Mouse (Mus musculus): ENCODE data around the gene Lypd5. TPM values are rescaled to one million over a fixed set of nuclear protein-coding genes. Genes with fewer than 3 reads are reported as not detected.

Gene Lypd5
- polyA plus RNA-seq, 1 experiment from 2014 or later: not detected

- H3K27me3 ChIP-seq (replicated peaks; ENCODE audit: control insufficient read depth, insufficient read depth, low read length): no peaks in the 10 kb centered on the region
- no peak overlapping the region for H3K27ac ChIP-seq (ENCODE audit: low read depth)
- 71% methylated on average over 15 of the region's 15 CpGs for WGBS
- H3K4me1 ChIP-seq (replicated peaks; ENCODE audit: control insufficient read depth, insufficient read depth, low read length): 0 out of 2 replicates have a peak, but pooled peaks cover 4% of the 10 kb centered on the region
- no peak for DNase-seq (ENCODE audit: low spot score)
- H3K9me3 ChIP-seq (ENCODE audit: control insufficient read depth, low read length): no peaks in the 10 kb centered on the region
- no peak overlapping the region for H3K9ac ChIP-seq (ENCODE audit: low read length)
- H3K36me3 ChIP-seq (ENCODE audit: control insufficient read depth, insufficient read depth, low read length): no peaks in the 10 kb centered on the region
- ATAC-seq (replicated peaks; ENCODE audit: low FRiP score, low TSS enrichment, low read depth): no peak
- no peak overlapping the region for H3K4me3 ChIP-seq (ENCODE audit: low read depth, low read length)
- H3K4me2 ChIP-seq (ENCODE audit: low read length): no peak overlapping the region
Measured at GRCm38 (mm10) chr7:24366716-24367632, 18.0 kb downstream of the Lypd5 start.

GRCm38 (mm10) chr7:24368226-24368625, 19.2 kb downstream of the Lypd5 start:
- no peaks in the 10 kb centered on the region for H3K36me3 ChIP-seq (ENCODE audit: control insufficient read depth, insufficient read depth, low read length)
- no peak for DNase-seq (ENCODE audit: low spot score)
- 68% methylated on average over 4 of the region's 4 CpGs for WGBS
- H3K4me1 ChIP-seq (replicated peaks; ENCODE audit: control insufficient read depth, insufficient read depth, low read length): 0 out of 2 replicates have a peak, but pooled peaks cover 4% of the 10 kb centered on the region
- ATAC-seq (replicated peaks; ENCODE audit: low FRiP score, low TSS enrichment, low read depth): no peak
- no peak overlapping the region for H3K4me2 ChIP-seq (ENCODE audit: low read length)
- H3K9me3 ChIP-seq (ENCODE audit: control insufficient read depth, low read length): no peaks in the 10 kb centered on the region
- H3K9ac ChIP-seq (ENCODE audit: low read length): no peak overlapping the region
- H3K27ac ChIP-seq (ENCODE audit: low read depth): no peak overlapping the region
- no peak overlapping the region for H3K4me3 ChIP-seq (ENCODE audit: low read depth, low read length)
- H3K27me3 ChIP-seq (replicated peaks; ENCODE audit: control insufficient read depth, insufficient read depth, low read length): no peaks in the 10 kb centered on the region

GRCm38 (mm10) chr7:24368946-24369345, 19.9 kb downstream of the Lypd5 start:
- Histone ChIP-seq H3K27ac (ENCODE audit: low read depth) (no peak overlapping the region), H3K4me1 (replicated peaks; ENCODE audit: control insufficient read depth, insufficient read depth, low read length) (0 out of 2 replicates have a peak, but pooled peaks cover 4% of the 10 kb centered on the region), H3K4me3 (ENCODE audit: low read depth, low read length) (no peak overlapping the region), H3K9ac (ENCODE audit: low read length) (no peak overlapping the region), H3K4me2 (ENCODE audit: low read length) (no peak overlapping the region), H3K36me3 (ENCODE audit: control insufficient read depth, insufficient read depth, low read length) (no peaks in the 10 kb centered on the region), H3K9me3 (ENCODE audit: control insufficient read depth, low read length) (no peaks in the 10 kb centered on the region), H3K27me3 (replicated peaks; ENCODE audit: control insufficient read depth, insufficient read depth, low read length) (no peaks in the 10 kb centered on the region)
- WGBS: 88% methylated on average over 7 of the region's 7 CpGs
- ATAC-seq (replicated peaks; ENCODE audit: low FRiP score, low TSS enrichment, low read depth) (no peak), DNase-seq (ENCODE audit: low spot score) (no peak)

- 33% methylated on average over 23 of the region's 23 CpGs for WGBS
- no peaks in the 10 kb centered on the region for H3K36me3 ChIP-seq (ENCODE audit: control insufficient read depth, insufficient read depth, low read length)
- H3K27ac ChIP-seq (ENCODE audit: low read depth): no peak within 1 kb of the TSS
- H3K27me3 ChIP-seq (replicated peaks; ENCODE audit: control insufficient read depth, insufficient read depth, low read length): no peaks in the 10 kb centered on the region
- no peaks in the 10 kb centered on the region for H3K9me3 ChIP-seq (ENCODE audit: control insufficient read depth, low read length)
- H3K4me3 ChIP-seq (ENCODE audit: low read depth, low read length): no peak within 1 kb of the TSS
- ATAC-seq (replicated peaks; ENCODE audit: low FRiP score, low TSS enrichment, low read depth): no peak
- no peak within 1 kb of the TSS for H3K4me2 ChIP-seq (ENCODE audit: low read length)
- no peak within 1 kb of the TSS for H3K9ac ChIP-seq (ENCODE audit: low read length)
- H3K4me1 ChIP-seq (replicated peaks; ENCODE audit: control insufficient read depth, insufficient read depth, low read length): 0 out of 2 replicates have a peak, but pooled peaks cover 4% of the 10 kb centered on the region
- no peak for DNase-seq (ENCODE audit: low spot score)
Measured at GRCm38 (mm10) chr7:24369731-24370541, 20.9 kb downstream of the Lypd5 start, which contains the start of gene Kcnn4. Gene Kcnn4, plus strand, starts transcription at chr7:24370263.

GRCm38 (mm10) chr7:24371012-24371808, 22.2 kb downstream of the Lypd5 start:
- Histone ChIP-seq H3K4me2 (ENCODE audit: low read length) (no peak overlapping the region), H3K36me3 (ENCODE audit: control insufficient read depth, insufficient read depth, low read length) (no peaks in the 10 kb centered on the region), H3K4me1 (replicated peaks; ENCODE audit: control insufficient read depth, insufficient read depth, low read length) (0 out of 2 replicates have a peak, but pooled peaks cover 4% of the 10 kb centered on the region), H3K9ac (ENCODE audit: low read length) (no peak overlapping the region), H3K9me3 (ENCODE audit: control insufficient read depth, low read length) (no peaks in the 10 kb centered on the region), H3K27ac (ENCODE audit: low read depth) (no peak overlapping the region), H3K27me3 (replicated peaks; ENCODE audit: control insufficient read depth, insufficient read depth, low read length) (no peaks in the 10 kb centered on the region), H3K4me3 (ENCODE audit: low read depth, low read length) (no peak overlapping the region)
- DNase-seq (ENCODE audit: low spot score) (no peak), ATAC-seq (replicated peaks; ENCODE audit: low FRiP score, low TSS enrichment, low read depth) (no peak)
- 68% methylated on average over 7 of the region's 7 CpGs for WGBS

- ATAC-seq (replicated peaks; ENCODE audit: low FRiP score, low TSS enrichment, low read depth) (no peak), DNase-seq (ENCODE audit: low spot score) (no peak)
- Histone ChIP-seq H3K4me1 (replicated peaks; ENCODE audit: control insufficient read depth, insufficient read depth, low read length) (0 out of 2 replicates have a peak, but pooled peaks cover 8% of the 10 kb centered on the region), H3K9me3 (ENCODE audit: control insufficient read depth, low read length) (no peaks in the 10 kb centered on the region), H3K4me3 (ENCODE audit: low read depth, low read length) (no peak overlapping the region), H3K36me3 (ENCODE audit: control insufficient read depth, insufficient read depth, low read length) (no peaks in the 10 kb centered on the region), H3K9ac (ENCODE audit: low read length) (no peak overlapping the region), H3K27ac (ENCODE audit: low read depth) (no peak overlapping the region), H3K27me3 (replicated peaks; ENCODE audit: control insufficient read depth, insufficient read depth, low read length) (no peaks in the 10 kb centered on the region), H3K4me2 (ENCODE audit: low read length) (no peak overlapping the region)
- WGBS: 53% methylated on average over 3 of the region's 3 CpGs
Measured at GRCm38 (mm10) chr7:24371809-24372145, 22.8 kb downstream of the Lypd5 start.

GRCm38 (mm10) chr7:24372300-24372699, 23.3 kb downstream of the Lypd5 start:
- ATAC-seq (replicated peaks; ENCODE audit: low FRiP score, low TSS enrichment, low read depth) (no peak), DNase-seq (ENCODE audit: low spot score) (no peak)
- 0 out of 2 replicates have a peak, but pooled peaks cover 10% of the 10 kb centered on the region for H3K4me1 ChIP-seq (replicated peaks; ENCODE audit: control insufficient read depth, insufficient read depth, low read length)
- no peak overlapping the region for H3K27ac ChIP-seq (ENCODE audit: low read depth)
- WGBS: 78% methylated on average over 11 of the region's 11 CpGs
- no peaks in the 10 kb centered on the region for H3K27me3 ChIP-seq (replicated peaks; ENCODE audit: control insufficient read depth, insufficient read depth, low read length)
- no peak overlapping the region for H3K4me2 ChIP-seq (ENCODE audit: low read length)
- no peaks in the 10 kb centered on the region for H3K36me3 ChIP-seq (ENCODE audit: control insufficient read depth, insufficient read depth, low read length)
- no peaks in the 10 kb centered on the region for H3K9me3 ChIP-seq (ENCODE audit: control insufficient read depth, low read length)
- no peak overlapping the region for H3K9ac ChIP-seq (ENCODE audit: low read length)
- no peak overlapping the region for H3K4me3 ChIP-seq (ENCODE audit: low read depth, low read length)

GRCm38 (mm10) chr7:24372786-24373185, 23.8 kb downstream of the Lypd5 start:
- Histone ChIP-seq H3K27me3 (replicated peaks; ENCODE audit: control insufficient read depth, insufficient read depth, low read length) (no peaks in the 10 kb centered on the region), H3K4me2 (ENCODE audit: low read length) (no peak overlapping the region), H3K9ac (ENCODE audit: low read length) (no peak overlapping the region), H3K27ac (ENCODE audit: low read depth) (no peak overlapping the region), H3K9me3 (ENCODE audit: control insufficient read depth, low read length) (no peaks in the 10 kb centered on the region), H3K4me1 (replicated peaks; ENCODE audit: control insufficient read depth, insufficient read depth, low read length) (0 out of 2 replicates have a peak, but pooled peaks cover 10% of the 10 kb centered on the region), H3K4me3 (ENCODE audit: low read depth, low read length) (no peak overlapping the region), H3K36me3 (ENCODE audit: control insufficient read depth, insufficient read depth, low read length) (no peaks in the 10 kb centered on the region)
- ATAC-seq (replicated peaks; ENCODE audit: low FRiP score, low TSS enrichment, low read depth) (no peak), DNase-seq (ENCODE audit: low spot score) (no peak)
- 60% methylated on average over 4 of the region's 4 CpGs for WGBS
